Mouse (Mus musculus) cerebellum, adult (tissue): Measurements from ENCODE around the gene Ctdnep1.
"Not testable (repeated sequence)": the region's sequence is repeated elsewhere in the genome, so short reads cannot be mapped to it uniquely, and the experiment has no call there.

Source experiments
- ATAC-seq: cut with Nextera tagmentation; 2 replicates; pipeline ENCODE4 v1.9.2; 2017; ENCODE audit warnings: mild to moderate bottlenecking, moderate library complexity, mixed read lengths; ENCODE audit not compliant: insufficient number of reproducible peaks, low FRiP score, low TSS enrichment

The Ctdnep1 gene

GRCm38 (mm10) chr11:69948763-69949150, 32.2 kb upstream of the Ctdnep1 start:
- ATAC-seq, result 0 out of 2 replicates have a peak, but pooled peaks have one; percentile 26

GRCm38 (mm10) chr11:69950807-69951459, 30.0 kb upstream of the Ctdnep1 start:
- ATAC-seq, result no peak

GRCm38 (mm10) chr11:69952274-69952673, 28.7 kb upstream of the Ctdnep1 start:
- ATAC-seq, result no peak

GRCm38 (mm10) chr11:69953267-69953915, 27.6 kb upstream of the Ctdnep1 start:
- ATAC-seq, result no peak

GRCm38 (mm10) chr11:69955618-69956017, 25.3 kb upstream of the Ctdnep1 start:
- not testable (repeated sequence) for ATAC-seq

- ATAC-seq, result no peak
Observed at GRCm38 (mm10) chr11:69956218-69956617, 24.7 kb upstream of the Ctdnep1 start.

GRCm38 (mm10) chr11:69960616-69961015, 20.3 kb upstream of the Ctdnep1 start:
- no peak for ATAC-seq

- ATAC-seq, result no peak
Observed at GRCm38 (mm10) chr11:69961841-69962240, 19.1 kb upstream of the Ctdnep1 start.

GRCm38 (mm10) chr11:69964650-69965270, 16.2 kb upstream of the Ctdnep1 start, which contains the start of gene Cldn7:
TSS of gene Cldn7 (plus strand) at chr11:69964779.
- no peak for ATAC-seq

GRCm38 (mm10) chr11:69965271-69966005, 15.5 kb upstream of the Ctdnep1 start:
- no peak for ATAC-seq

GRCm38 (mm10) chr11:69966006-69966859, 14.7 kb upstream of the Ctdnep1 start:
- ATAC-seq, result no peak

GRCm38 (mm10) chr11:69966860-69967517, 14.0 kb upstream of the Ctdnep1 start:
- no peak for ATAC-seq

- ATAC-seq, result no peak
Observed at GRCm38 (mm10) chr11:69968793-69969192, 12.2 kb upstream of the Ctdnep1 start.

- no peak for ATAC-seq
Observed at GRCm38 (mm10) chr11:69970222-69970621, 10.7 kb upstream of the Ctdnep1 start.

- ATAC-seq, result no peak
Observed at GRCm38 (mm10) chr11:69970775-69971174, 10.2 kb upstream of the Ctdnep1 start.

- no peak for ATAC-seq
Observed at GRCm38 (mm10) chr11:69974907-69975306, 6.0 kb upstream of the Ctdnep1 start.

- ATAC-seq, result no peak
Observed at GRCm38 (mm10) chr11:69976271-69976670, 4.7 kb upstream of the Ctdnep1 start.

- ATAC-seq, result 0 out of 2 replicates have a peak, but pooled peaks have one; percentile 11
Observed at GRCm38 (mm10) chr11:69979827-69980195, 1.1 kb upstream of the Ctdnep1 start.
